Mouse (Mus musculus) ES-E14 (cell line): Measurements from ENCODE around the gene Trrap. TPM values are rescaled to one million over a fixed set of nuclear protein-coding genes. Genes with fewer than 3 reads are reported as not detected.

Source experiments
- DNase-seq: peaks from one replicate; pipeline ENCODE4 v3.0.0-alpha.2; 2013; ENCODE audit warnings: low read depth, low spot score
- H3K27ac ChIP-seq: 2 replicates; pipeline ENCODE4 v1.5.1; 2012; ENCODE audit warnings: low read depth, mild to moderate bottlenecking, low read length, moderate library complexity, mixed read lengths; ENCODE audit not compliant: poor library complexity, insufficient read depth, severe bottlenecking
- H3K36me3 ChIP-seq: 2 replicates; pipeline ENCODE4 v1.6.1; 2012; ENCODE audit warnings: mild to moderate bottlenecking, low read length, moderate library complexity, mixed read lengths; ENCODE audit not compliant: control insufficient read depth, poor library complexity, insufficient read depth, severe bottlenecking
- H3K4me1 ChIP-seq, 2 experiments: fragments of 150-350 bp in 1 of 2; sonication (generic) in 1 of 2; 2 replicates each; pipeline ENCODE4 v1.6.1; 2012; ENCODE audit warnings: low read length in 2 of 2, mild to moderate bottlenecking in 1 of 2, mixed read lengths in 1 of 2; ENCODE audit not compliant: control insufficient read depth in 2 of 2, insufficient read depth in 2 of 2, poor library complexity in 1 of 2
- H3K4me3 ChIP-seq, 2 experiments: fragments of 150-350 bp in 1 of 2; sonication (generic) in 1 of 2; 2 replicates each; pipeline ENCODE4 v1.5.1; 2012; ENCODE audit warnings: low read length in 2 of 2, low read depth in 1 of 2, mild to moderate bottlenecking in 1 of 2, mixed read lengths in 1 of 2; ENCODE audit not compliant: insufficient read depth in 1 of 2, poor library complexity in 1 of 2, severe bottlenecking in 1 of 2
- H3K9ac ChIP-seq: 2 replicates; pipeline ENCODE4 v1.6.1; 2012; ENCODE audit warnings: low read depth, mild to moderate bottlenecking, low read length, mixed read lengths; ENCODE audit not compliant: poor library complexity, insufficient read depth, severe bottlenecking
- H3K9me3 ChIP-seq: fragments of 150-350 bp; sonication (generic); 2 replicates; pipeline ENCODE4 v1.6.1; 2012; ENCODE audit warnings: low read depth, mild to moderate bottlenecking, low read length; ENCODE audit not compliant: control insufficient read depth, insufficient read depth
- CHD2 ChIP-seq: IDR thresholded peaks from 2 replicates; pipeline ENCODE4 v1.6.1; 2014; ENCODE audit warnings: mild to moderate bottlenecking, low read depth, low read length, inconsistent platforms
- HCFC1 ChIP-seq: IDR thresholded peaks from 2 replicates; pipeline ENCODE4 v1.6.1; 2012; ENCODE audit warnings: low read length, inconsistent platforms, borderline replicate concordance; ENCODE audit not compliant: insufficient read depth
- MAFK ChIP-seq: IDR thresholded peaks from 2 replicates; pipeline ENCODE4 v1.6.1; 2014; ENCODE audit warnings: mild to moderate bottlenecking, low read depth, low read length, inconsistent platforms; ENCODE audit not compliant: insufficient read depth
- ZC3H11A ChIP-seq: IDR thresholded peaks from 2 replicates; pipeline ENCODE4 v1.6.1; 2012; ENCODE audit warnings: low read depth, mild to moderate bottlenecking, inconsistent platforms, low read length, borderline replicate concordance
- ZNF384 ChIP-seq: IDR thresholded peaks from 2 replicates; pipeline ENCODE4 v1.6.1; 2012; ENCODE audit warnings: low read depth, low read length, inconsistent platforms
- in situ Hi-C, 2 experiments: fragments of 600-800 bp; cut with MboI; formaldehyde crosslinking; loops; one replicate each; pipeline ENCODE4 v1.15.1; 2025; ENCODE audit warnings: low sequenced_read_pairs in 2 of 2, inconsistent platforms in 1 of 2; ENCODE audit not compliant: unreplicated experiment in 2 of 2
- total RNA-seq: library from RNA; depleted of rRNA; stranded (reverse); fragments of 300-350 nt; gene quantifications from 2 replicates; pipeline ENCODE4 v1.2.3, GENCODE M21; 2012

Gene Trrap
- total RNA-seq, 1 experiment: 105 TPM

GRCm38 (mm10) chr5:144737101-144737500 lies 30.4 kb upstream of the Trrap start:
- no peaks in the 10 kb centered on the region for H3K36me3 ChIP-seq
- H3K9me3 ChIP-seq: no peaks in the 10 kb centered on the region
- peaks cover 0 to 3% of the 10 kb centered on the region in 2 experiments; a peak in 1 of 4 replicates for H3K4me1 ChIP-seq
- no peak for TF ChIP-seq HCFC1
- TF ChIP-seq ZNF384: no peak
- TF ChIP-seq CHD2: no peak
- TF ChIP-seq ZC3H11A: no peak
- TF ChIP-seq MAFK: no peak
- H3K27ac ChIP-seq: 0 out of 2 replicates have a peak overlapping the region, but pooled peaks have one; percentile 18
- in situ Hi-C loops: loop anchor here (10.0 kb wide), 2 partner anchors 212 to 352 kb away; no protein-coding TSS in a partner anchor
- H3K4me3 ChIP-seq: no peak overlapping the region
- no peak for DNase-seq
- no peak overlapping the region for H3K9ac ChIP-seq

DNA sequence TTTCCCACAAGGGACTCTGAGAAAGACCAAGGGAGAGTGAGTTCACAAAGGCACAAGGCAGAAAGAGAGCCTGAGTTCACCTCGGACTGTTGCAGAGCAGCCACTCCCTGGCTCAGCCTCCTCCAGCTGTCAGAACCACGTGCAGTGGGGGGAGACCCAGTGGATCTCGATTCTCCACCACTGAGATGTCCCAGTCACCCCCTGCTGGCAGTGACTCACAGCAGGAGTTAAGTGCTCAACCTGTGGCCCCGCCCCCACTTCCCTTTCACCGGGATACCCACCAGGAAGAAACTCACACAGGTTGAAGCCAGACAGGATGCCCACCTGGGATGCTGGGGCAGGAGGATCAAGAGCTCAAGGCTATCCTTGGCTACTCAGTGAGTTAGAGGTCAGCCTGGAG lies 15.1 kb upstream of the Trrap start:
- peak; percentile 63 for DNase-seq
- Histone ChIP-seq H3K36me3 (no peaks in the 10 kb centered on the region), H3K4me3 (no peak overlapping the region), H3K9me3 (no peaks in the 10 kb centered on the region), H3K27ac (no peak overlapping the region), H3K4me1 (peaks cover 2 to 5% of the 10 kb centered on the region in 2 experiments; a peak in 2 of 4 replicates), H3K9ac (no peak overlapping the region)
- TF ChIP-seq ZNF384 (no peak), MAFK (no peak), ZC3H11A (no peak), CHD2 (no peak), HCFC1 (no peak)
- in situ Hi-C loops: no loop called here

GRCm38 (mm10) chr5:144753041-144753440 lies 14.5 kb upstream of the Trrap start:
- in situ Hi-C loops: no loop called here
- Histone ChIP-seq H3K27ac (no peak overlapping the region), H3K4me3 (no peak overlapping the region), H3K9me3 (no peaks in the 10 kb centered on the region), H3K36me3 (no peaks in the 10 kb centered on the region), H3K9ac (no peak overlapping the region), H3K4me1 (peaks cover 4 to 8% of the 10 kb centered on the region in 2 experiments; a peak in 3 of 4 replicates)
- TF ChIP-seq CHD2 (no peak), ZNF384 (no peak), HCFC1 (no peak), ZC3H11A (no peak)
- DNase-seq: no peak

GRCm38 (mm10) chr5:144755191-144755590 lies 12.3 kb upstream of the Trrap start:
- in situ Hi-C loops: no loop called here
- no peak overlapping the region for H3K4me3 ChIP-seq
- no peak for TF ChIP-seq ZNF384
- no peak for TF ChIP-seq MAFK
- TF ChIP-seq CHD2: no peak
- TF ChIP-seq HCFC1: no peak
- no peak for TF ChIP-seq ZC3H11A
- no peak overlapping the region for H3K27ac ChIP-seq
- no peaks in the 10 kb centered on the region for H3K9me3 ChIP-seq
- H3K36me3 ChIP-seq: no peaks in the 10 kb centered on the region
- DNase-seq: no peak
- no peak overlapping the region for H3K9ac ChIP-seq
- peaks cover 7 to 15% of the 10 kb centered on the region in 2 experiments; a peak in 3 of 4 replicates for H3K4me1 ChIP-seq

DNA sequence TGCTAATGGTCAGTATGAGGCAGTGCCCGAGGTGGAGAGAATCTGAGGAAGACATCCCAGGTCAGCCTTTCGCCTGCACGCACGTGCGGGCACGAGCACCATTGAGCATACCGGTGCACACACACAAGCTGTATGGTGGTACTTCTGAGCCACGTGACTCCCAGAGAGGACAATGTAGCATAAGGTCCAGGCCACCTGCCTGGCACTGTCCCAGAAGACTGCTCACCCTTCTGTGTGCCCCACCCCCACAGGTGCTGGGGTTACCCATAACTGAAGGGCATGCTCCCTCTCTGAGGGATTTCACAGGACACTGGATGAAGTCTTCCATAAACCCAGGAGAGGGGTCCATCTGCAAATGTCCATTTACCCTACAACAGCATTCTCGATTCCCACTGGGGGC lies 10.1 kb upstream of the Trrap start:
- H3K9me3 ChIP-seq: no peaks in the 10 kb centered on the region
- H3K9ac ChIP-seq: no peak overlapping the region
- TF ChIP-seq ZNF384 (no peak), ZC3H11A (no peak), HCFC1 (no peak), CHD2 (no peak), MAFK (no peak)
- H3K27ac ChIP-seq: no peak overlapping the region
- H3K36me3 ChIP-seq: no peaks in the 10 kb centered on the region
- H3K4me3 ChIP-seq: no peak overlapping the region
- no peak for DNase-seq
- peaks cover 6 to 15% of the 10 kb centered on the region in 2 experiments; a peak in 3 of 4 replicates for H3K4me1 ChIP-seq
- in situ Hi-C loops: no loop called here
